Mouse (Mus musculus) intestine, postnatal 0 days (tissue): ENCODE measurements around the gene Bcr. TPM values are rescaled to one million over a fixed set of nuclear protein-coding genes. Genes with fewer than 3 reads are reported as not detected.

Experiments used
- ATAC-seq: fragments of 200-750 bp; cut with Nextera tagmentation; 2 replicates; pipeline ENCODE4 v1.8.0; 2017; ENCODE audit warnings: mild to moderate bottlenecking, moderate TSS enrichment, moderate library complexity
- H3K27ac ChIP-seq: fragments of 300-500 bp; sonication (generic); 2 replicates; pipeline ENCODE4 v1.5.1; 2014; ENCODE audit warnings: mild to moderate bottlenecking, low read depth, low read length, moderate library complexity
- H3K27me3 ChIP-seq: fragments of 300-500 bp; sonication (generic); replicated peaks from 2 replicates; pipeline ENCODE4 v1.6.1; 2014; ENCODE audit warnings: low read length, mixed read lengths; ENCODE audit not compliant: control insufficient read depth, insufficient read depth
- H3K36me3 ChIP-seq: fragments of 300-500 bp; sonication (generic); 2 replicates; pipeline ENCODE4 v1.6.1; 2014; ENCODE audit warnings: mild to moderate bottlenecking, moderate library complexity; ENCODE audit not compliant: control insufficient read depth, insufficient read depth
- H3K4me1 ChIP-seq: fragments of 300-500 bp; sonication (generic); replicated peaks from 2 replicates; pipeline ENCODE4 v1.6.1; 2014; ENCODE audit warnings: antibody characterized with exemption, low read length, mixed read lengths; ENCODE audit not compliant: control insufficient read depth, insufficient read depth
- H3K4me2 ChIP-seq: fragments of 300-500 bp; sonication (generic); replicated peaks from 2 replicates; pipeline ENCODE4 v1.6.1; 2014; ENCODE audit warnings: low read depth, mild to moderate bottlenecking, moderate library complexity
- H3K4me3 ChIP-seq: fragments of 300-500 bp; sonication (generic); 2 replicates; pipeline ENCODE4 v1.5.1; 2014; ENCODE audit warnings: low read depth, low read length
- H3K9ac ChIP-seq: fragments of 300-500 bp; sonication (generic); 2 replicates; pipeline ENCODE4 v1.6.1; 2014; ENCODE audit warnings: mild to moderate bottlenecking, low read depth, low read length
- H3K9me3 ChIP-seq: fragments of 300-500 bp; sonication (generic); 2 replicates; pipeline ENCODE4 v1.6.1; 2016; ENCODE audit warnings: mixed run types; ENCODE audit not compliant: control insufficient read depth
- CTCF ChIP-seq: sonication (generic); IDR thresholded peaks from 2 replicates; pipeline ENCODE4 v1.5.1; 2016; ENCODE audit warnings: low read depth, mild to moderate bottlenecking, control low read depth, antibody characterized with exemption, moderate library complexity
- WGBS: fragments of 180-500 bp; shearing (Covaris S2); extraction: QIAGEN DNeasy Blood & Tissue Kit; methylation state at CpG from one replicate; pipeline ENCODE4 v1.1.7; 2014; 5-methylcytosine and 5-hydroxymethylcytosine counted together
- polyA plus RNA-seq: library from polyadenylated mRNA; unstranded; fragments of >200 nt; fragmentation: Nextera tagmentation; extraction: Ambion mirVana; gene quantifications from 2 replicates; pipeline ENCODE4 v1.2.1, GENCODE M21; 2015

Gene Bcr
- polyA plus RNA-seq, 1 experiment from 2014 or later: 26.7 TPM

DNA sequence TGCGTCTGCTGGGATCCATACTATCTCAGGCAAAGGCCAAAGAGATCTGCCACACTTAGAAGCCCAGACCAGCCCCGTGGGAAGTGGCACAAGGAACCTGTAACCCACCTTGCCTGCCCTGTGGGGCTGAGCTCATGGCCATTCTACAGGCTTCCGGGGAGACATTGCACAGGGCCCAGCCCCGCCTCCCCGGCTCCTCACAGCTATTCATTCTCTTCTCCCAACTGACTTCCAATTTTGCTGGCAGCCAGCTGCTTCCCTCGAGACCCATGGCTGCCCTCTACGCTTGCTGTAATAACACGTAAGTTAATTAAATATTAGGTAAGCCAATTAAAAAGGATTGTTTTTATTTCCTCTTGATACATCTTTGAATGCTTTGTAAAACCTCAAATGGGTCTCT is 33.9 kb upstream of the Bcr start:
- ATAC-seq: no peak
- TF ChIP-seq CTCF: no peak
- Histone ChIP-seq H3K9ac (no peak overlapping the region), H3K27ac (no peak overlapping the region), H3K4me3 (no peak overlapping the region), H3K4me2 (no peak overlapping the region), H3K36me3 (no peaks in the 10 kb centered on the region), H3K9me3 (no peaks in the 10 kb centered on the region), H3K27me3 (no peaks in the 10 kb centered on the region), H3K4me1 (no peaks in the 10 kb centered on the region)
- WGBS: 66% methylated on average over 8 of the region's 8 CpGs

DNA sequence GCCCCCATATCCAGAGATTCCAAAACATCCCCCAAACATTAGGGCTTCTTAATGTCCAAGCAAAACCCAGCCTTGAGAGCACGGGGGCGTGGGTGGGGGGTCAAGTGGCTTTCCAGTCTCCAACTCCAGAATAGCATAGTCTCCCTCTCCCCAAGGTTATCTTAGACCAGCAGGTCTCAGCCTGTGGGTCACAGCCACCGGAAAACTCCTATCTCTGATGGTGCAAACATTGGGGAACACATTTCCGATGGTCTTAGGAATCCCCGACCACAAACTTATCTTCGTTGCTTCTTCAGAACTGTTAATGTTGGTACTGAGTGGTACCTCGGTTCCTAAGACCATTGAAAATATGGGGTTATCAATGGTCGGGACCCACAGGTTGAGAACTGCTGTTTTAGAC is 31.6 kb upstream of the Bcr start:
- Histone ChIP-seq H3K4me1 (no peaks in the 10 kb centered on the region), H3K27ac (no peak overlapping the region), H3K9me3 (no peaks in the 10 kb centered on the region), H3K9ac (no peak overlapping the region), H3K36me3 (no peaks in the 10 kb centered on the region), H3K4me3 (no peak overlapping the region), H3K4me2 (no peak overlapping the region), H3K27me3 (no peaks in the 10 kb centered on the region)
- no peak for TF ChIP-seq CTCF
- 88% methylated on average over 8 of the region's 8 CpGs for WGBS
- ATAC-seq: no peak

GRCm38 (mm10) chr10:75029677-75030076 is 30.7 kb upstream of the Bcr start:
- Histone ChIP-seq H3K4me1 (no peaks in the 10 kb centered on the region), H3K27ac (no peak overlapping the region), H3K36me3 (no peaks in the 10 kb centered on the region), H3K9me3 (no peaks in the 10 kb centered on the region), H3K27me3 (no peaks in the 10 kb centered on the region), H3K4me2 (no peak overlapping the region), H3K9ac (no peak overlapping the region), H3K4me3 (no peak overlapping the region)
- ATAC-seq: no peak
- WGBS: 94% methylated on average over 3 of the region's 3 CpGs
- no peak for TF ChIP-seq CTCF

DNA sequence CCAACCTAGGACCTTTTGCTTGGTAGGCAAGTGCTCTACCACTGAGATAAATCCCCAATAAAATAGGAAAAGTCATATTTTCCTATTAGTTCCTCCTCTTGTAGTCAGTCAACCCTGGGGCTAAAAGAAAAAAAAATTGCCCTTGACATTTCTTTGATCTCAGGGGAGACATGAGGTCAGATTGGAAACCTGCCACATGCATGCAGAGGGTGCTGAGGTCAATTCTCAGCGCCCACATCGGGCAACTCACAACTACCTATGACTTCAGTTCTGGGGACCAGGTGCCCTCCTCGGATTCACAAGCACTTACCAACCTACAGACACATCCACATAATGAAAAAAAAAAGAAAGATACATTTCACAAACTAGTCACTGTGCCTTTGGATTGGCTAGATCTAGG is 30.2 kb upstream of the Bcr start:
- Histone ChIP-seq H3K36me3 (no peaks in the 10 kb centered on the region), H3K9ac (no peak overlapping the region), H3K4me2 (no peak overlapping the region), H3K4me3 (no peak overlapping the region), H3K27ac (no peak overlapping the region), H3K4me1 (no peaks in the 10 kb centered on the region), H3K9me3 (no peaks in the 10 kb centered on the region), H3K27me3 (no peaks in the 10 kb centered on the region)
- no peak for TF ChIP-seq CTCF
- no peak for ATAC-seq
- 76% methylated on average over 3 of the region's 3 CpGs for WGBS

- H3K9ac ChIP-seq: no peak overlapping the region
- no peak overlapping the region for H3K4me3 ChIP-seq
- H3K27ac ChIP-seq: no peak overlapping the region
- ATAC-seq: no peak
- no peak for TF ChIP-seq CTCF
- no peaks in the 10 kb centered on the region for H3K9me3 ChIP-seq
- H3K36me3 ChIP-seq: no peaks in the 10 kb centered on the region
- H3K4me2 ChIP-seq: no peak overlapping the region
- H3K27me3 ChIP-seq: no peaks in the 10 kb centered on the region
- WGBS: 50% methylated on average over 5 of the region's 5 CpGs
- no peaks in the 10 kb centered on the region for H3K4me1 ChIP-seq
These were observed 28.9 kb upstream of the Bcr start for GRCm38 (mm10) chr10:75031345-75032114.

- Histone ChIP-seq H3K4me3 (no peak within 1 kb of the TSS), H3K9ac (no peak within 1 kb of the TSS), H3K27me3 (no peaks in the 10 kb centered on the region), H3K27ac (no peak within 1 kb of the TSS), H3K9me3 (no peaks in the 10 kb centered on the region), H3K4me1 (peaks cover 4% of the 10 kb centered on the region; the same call in 1 of the 2 replicates), H3K36me3 (no peaks in the 10 kb centered on the region), H3K4me2 (no peak within 1 kb of the TSS)
- 27% methylated on average over 10 of the region's 10 CpGs for WGBS
- no peak for ATAC-seq
- TF ChIP-seq CTCF: no peak
These were observed 28.0 kb upstream of the Bcr start, which contains the start of gene Rsph14 for GRCm38 (mm10) chr10:75032395-75032794. Rsph14 (minus strand) TSS chr10:75032586.
